Mouse (Mus musculus) forelimb bud, embryonic 11.5 days (tissue): Measurements from ENCODE around the gene Exoc6b.
"Not testable (repeated sequence)": the region's sequence is repeated elsewhere in the genome, so short reads cannot be mapped to it uniquely, and the experiment has no call there.

Experiments
- DNase-seq: peaks from one replicate; pipeline ENCODE4 v3.0.0-alpha.2; 2012; ENCODE audit warnings: low read depth, low spot score

Exoc6b gene

DNA sequence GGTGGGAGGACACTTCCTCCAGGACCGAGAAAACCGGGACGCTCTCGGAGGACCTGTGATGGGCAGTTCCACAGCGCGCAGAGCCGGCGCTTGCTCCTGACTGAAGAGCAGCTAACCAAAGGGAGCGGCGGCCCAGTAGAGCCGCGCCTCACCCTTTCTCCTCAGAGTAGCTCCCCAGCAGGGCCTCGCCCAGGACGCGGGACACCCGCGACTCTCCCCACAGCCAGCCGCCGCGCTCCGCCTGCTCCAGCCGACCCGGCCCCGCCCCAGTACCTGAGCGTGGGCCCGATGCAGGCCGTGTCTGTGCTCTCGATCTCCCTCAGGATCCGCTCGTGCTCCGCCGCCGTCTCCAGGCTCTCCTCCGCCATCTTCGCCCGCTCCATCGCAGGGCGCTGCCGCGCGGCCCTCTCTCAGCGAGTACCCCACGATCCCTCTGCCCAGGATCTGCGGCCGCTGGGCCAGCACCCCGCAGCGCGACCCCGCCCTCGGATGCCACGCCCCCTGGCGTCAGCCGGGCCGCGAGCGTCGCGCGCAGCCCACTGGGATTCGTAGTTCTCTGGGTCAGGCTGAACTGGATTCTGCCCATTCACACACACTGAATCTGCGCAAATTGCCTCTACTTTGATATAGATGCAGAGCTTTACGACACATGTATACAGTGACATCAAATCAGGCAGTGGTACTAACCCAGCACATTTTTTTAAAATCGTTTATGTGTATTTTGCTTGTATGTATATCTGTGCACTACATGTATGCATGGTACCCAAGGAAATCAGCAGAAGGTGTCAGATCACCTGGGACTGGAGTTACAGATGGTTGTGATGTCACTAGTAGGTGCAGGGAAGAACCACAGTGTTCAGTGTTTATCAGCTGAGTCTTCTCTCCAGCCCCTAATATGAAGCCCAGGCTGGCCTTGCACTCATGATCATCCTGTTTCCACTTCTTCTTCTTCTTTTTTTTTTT is at the start of gene Exoc6b:
Gene Exoc6b (minus strand): TSS at position 491 of the 963 bp plus-strand sequence.
- peak; percentile 78 for DNase-seq

DNA sequence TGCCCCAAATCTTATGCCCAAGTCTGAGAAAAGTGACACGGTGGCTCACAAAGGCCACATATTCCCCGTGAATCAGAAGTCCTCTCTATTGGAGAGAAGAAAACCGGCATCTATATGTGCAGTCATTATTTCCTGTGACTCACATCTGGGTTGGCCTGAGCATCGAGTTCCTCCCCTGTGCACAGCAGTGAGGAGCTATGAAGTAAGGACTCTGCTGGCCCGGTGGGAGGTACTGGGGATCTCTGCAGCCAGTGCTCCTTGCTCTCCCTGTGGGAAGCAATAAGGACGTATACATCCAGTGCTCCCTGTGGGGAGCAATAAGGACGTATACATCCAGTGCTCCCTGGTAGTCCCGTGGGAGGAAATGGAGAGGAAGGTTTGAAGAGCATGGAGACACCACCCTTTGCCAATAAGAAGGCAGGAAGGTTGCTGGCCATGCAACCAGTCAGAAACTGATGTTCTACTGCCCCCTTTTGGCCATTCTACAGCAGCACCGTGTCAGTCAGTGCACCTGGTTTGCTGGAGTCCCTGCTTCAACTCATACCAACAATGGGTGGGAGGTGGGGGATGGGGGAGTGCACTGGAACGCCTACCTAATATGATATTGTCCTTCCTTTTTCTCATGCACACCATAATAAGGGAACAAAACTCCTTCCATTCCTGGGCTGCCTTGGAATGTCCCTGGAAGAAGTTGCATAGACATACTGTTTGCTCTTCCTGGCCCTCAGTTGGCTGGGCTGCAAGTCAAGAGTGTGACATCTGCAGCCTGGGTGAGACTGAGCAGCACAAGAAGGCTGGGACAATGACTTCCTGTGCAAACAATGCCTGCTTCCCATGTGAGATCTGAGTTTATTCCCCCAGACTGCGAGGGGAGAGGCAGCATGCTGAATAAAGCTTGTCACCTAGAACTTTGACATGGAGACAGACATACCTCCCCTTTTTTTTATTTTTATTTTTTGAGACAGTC is 48.5 kb upstream of the Exoc6b start:
- peak; percentile 55 for DNase-seq

DNA sequence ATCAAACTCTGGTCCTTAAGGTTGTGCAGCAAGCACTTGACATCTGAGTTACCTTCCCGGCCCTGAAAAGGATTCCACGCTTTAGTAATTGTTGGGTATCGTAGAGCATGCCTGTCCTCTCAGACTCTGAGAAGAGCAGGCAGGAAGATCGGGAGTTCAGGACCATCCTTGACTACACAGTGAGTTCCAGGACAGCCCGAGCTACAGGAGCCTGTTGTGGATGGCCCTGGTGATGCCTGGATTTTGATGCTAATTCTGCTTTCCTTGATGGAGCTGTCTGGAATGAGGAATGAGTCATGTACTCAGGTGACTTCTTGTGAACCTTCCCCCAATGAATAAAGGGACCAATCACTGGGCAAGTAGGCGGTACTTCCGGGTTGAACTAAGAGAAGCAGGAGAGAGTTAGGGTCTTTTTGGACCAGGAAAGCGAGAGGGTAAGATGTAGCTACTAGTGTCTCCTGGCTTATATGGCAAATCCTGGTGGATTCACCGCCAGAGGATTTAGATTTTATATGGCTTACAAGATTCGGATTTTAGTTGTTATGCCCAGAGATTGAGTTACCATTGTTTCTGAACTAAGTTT is 35.8 kb upstream of the Exoc6b start:
- DNase-seq = no peak

DNA sequence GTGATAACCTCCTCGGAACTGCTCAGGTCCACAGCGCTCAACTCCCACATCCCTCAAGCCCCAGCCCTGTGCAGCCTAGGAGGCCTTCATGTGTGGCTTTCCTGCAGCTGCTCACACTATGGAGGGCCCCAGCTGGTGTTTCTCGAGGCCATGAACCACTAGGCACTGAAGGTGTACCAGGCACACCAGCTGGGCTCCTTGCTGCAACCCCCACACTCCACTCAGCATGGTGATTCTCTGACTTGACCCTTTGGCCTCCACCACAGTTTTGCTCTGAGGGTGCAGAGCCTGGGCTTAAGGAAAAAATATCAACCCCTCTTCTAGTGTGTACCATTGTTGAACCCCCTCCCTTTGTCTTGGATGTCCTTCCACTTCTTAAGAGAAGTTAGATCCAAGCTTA is 34.0 kb upstream of the Exoc6b start:
- DNase-seq = no peak

DNA sequence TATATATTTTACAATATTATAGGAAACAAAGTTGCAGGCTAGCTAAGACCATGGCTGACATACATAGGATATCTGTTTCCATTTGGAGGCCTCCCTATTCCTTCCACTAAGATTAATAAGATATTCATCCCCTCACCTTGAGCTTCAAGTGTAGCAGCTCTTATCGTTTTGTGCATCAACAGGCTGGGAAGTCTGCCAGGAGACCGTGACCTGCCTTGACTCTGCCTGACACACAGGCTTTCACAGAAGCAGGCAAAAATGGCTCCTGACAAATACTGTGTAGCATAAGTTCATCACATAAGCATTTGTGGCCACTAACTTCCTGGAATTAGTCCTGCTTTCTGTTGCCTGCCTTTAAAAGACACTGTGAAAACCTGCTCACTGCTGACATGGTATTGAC is 27.1 kb upstream of the Exoc6b start:
- no peak for DNase-seq

DNA sequence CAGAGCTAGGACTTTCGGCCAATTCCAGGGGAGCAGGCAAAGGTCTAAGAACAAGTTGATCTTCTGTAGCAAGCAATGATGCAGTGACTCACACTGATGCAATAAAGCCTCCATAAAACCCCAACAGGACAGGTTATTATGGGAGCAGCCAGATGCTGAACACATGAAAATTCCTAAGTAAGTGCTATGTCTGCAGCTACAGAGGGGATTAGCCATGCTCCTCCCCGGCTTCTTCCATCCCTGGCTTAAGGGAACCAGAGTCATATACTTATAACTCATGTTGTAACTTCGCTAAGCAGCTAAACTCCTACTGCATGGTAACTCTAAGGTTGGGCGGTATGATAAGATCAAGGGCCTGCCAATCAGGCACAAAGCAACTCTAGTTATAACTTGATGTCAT is 18.1 kb upstream of the Exoc6b start:
- peak; percentile 21 for DNase-seq

DNA sequence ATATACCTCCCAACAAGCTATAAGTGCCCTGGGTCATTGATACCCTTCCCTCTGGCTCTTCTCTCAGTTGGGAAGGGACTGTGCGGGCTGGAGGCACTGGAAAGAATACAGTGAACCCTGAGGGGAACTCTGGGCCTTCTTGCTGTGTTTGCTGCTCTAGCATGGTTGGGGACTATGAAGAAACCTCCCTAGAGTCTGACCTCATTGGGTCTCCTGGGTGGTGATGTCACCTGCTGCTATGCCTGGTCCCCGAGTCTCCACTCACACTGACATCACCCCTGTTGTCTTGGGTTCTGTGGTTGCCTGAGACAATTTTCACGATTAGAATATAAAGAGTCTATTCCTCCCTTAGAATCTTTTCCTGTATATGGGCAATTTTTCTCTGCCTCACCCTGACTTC is 17.3 kb upstream of the Exoc6b start:
- DNase-seq = no peak

DNA sequence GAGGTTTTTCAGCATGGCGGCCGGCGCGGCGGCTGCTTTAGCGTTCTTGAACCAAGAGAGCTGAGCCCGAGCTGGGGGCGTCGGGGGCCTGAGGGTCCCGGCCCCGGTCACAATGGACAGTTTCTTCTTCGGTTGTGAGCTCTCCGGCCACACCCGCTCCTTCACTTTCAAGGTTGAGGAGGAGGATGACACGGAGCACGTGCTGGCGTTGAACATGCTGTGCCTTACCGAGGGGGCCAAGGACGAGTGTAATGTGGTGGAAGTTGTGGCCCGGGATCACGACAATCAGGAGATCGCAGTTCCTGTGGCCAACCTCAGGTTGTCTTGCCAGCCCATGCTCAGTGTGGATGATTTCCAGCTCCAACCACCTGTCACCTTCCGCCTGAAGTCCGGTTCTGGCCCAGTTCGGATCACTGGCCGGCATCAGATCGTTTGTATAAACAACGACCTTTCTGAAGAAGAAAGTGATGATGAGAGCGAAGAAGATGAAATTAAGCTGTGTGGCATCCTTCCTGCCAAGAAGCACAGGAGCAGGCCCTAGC is 6.9 kb upstream of the Exoc6b start:
- not testable (repeated sequence) for DNase-seq

DNA sequence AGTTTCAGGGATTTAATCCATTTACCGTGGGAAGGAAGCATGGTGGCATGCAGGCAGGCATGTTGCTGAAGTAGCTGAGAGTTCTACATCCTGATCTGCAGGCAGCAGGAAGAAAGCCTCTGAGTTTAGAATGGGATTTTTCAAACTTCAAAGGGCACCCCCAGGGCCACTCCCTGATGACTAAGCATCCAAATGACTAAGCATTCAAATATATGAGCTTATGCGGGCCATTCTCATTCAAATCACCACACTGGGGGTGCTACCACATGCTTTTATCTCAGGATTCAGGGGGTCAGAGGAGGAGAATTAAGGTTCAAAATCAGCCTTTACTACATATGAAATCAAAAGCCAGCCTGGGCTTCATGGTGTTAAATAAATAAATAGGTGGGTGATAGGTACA is 5.7 kb upstream of the Exoc6b start:
- DNase-seq = no peak

DNA sequence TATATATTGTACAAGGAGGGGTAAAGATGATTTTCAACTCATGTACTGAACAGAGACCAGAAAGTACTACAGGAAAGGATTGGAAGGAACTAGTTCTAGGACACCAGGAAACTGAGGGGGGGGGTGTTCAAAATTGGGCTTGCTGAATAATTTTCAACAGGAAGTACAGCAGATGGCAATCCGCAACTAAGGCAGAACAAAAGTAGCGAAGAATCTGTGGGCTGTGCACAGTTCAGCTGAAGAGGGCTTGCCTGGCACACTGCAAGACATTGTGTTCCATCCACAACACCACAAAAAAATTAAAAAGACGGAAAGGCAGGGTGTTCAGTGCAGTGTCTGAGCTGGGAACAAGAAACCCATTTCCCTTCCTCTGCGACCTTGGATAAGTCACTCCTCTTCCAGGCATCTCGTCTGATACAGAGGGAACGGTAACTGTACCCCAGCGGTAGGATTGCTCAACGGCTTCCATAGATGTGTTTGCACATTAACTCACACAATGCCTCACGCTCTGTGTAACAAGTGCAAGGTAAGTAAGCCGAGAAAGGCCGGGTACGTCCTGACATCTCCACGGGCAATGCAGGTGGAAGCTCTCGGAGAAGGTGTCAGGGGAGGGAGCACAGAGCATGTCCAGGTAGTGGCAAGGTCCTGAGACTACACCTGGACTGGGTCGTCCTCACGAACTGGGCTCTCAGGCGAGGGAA is 841 bp downstream of the Exoc6b start:
- DNase-seq = peak; percentile 8

DNA sequence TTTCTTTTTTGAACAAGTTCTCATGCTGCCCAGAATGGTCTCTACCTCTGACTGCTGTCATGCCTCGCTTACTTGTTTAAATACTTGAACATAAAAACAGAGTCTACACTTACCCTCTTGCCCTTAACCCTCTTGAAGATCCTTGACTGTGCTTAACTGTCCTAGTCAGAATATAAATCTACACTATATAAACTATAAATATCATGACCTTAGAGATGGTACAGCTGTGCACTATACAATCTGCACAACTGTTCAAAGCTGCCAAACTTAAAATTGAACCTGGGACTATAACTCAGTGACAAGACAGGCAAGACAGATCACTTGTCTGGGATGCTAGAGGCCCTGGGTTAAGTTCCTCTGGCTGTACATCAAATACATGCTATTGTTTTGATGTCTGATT is 11.7 kb downstream of the Exoc6b start:
- DNase-seq = no peak

DNA sequence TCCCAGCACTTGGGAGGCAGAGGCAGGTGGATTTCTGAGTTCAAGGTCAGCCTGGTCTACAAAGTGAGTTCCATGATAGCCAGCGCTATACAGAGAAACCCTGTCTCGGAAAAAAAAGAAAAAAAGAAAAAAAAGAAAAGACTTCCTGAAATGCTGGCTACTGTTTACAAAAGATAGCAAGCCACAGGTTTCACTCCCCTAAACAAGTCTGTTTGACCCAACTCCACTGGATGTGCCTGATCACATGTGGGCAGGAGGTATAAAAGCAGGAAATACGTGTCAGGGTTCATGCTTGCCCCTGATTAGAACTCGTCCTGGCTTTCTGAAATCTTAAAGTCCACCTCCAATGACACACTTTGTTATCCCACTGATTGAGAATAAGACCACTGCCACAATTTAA is 18.2 kb downstream of the Exoc6b start:
- no peak for DNase-seq

DNA sequence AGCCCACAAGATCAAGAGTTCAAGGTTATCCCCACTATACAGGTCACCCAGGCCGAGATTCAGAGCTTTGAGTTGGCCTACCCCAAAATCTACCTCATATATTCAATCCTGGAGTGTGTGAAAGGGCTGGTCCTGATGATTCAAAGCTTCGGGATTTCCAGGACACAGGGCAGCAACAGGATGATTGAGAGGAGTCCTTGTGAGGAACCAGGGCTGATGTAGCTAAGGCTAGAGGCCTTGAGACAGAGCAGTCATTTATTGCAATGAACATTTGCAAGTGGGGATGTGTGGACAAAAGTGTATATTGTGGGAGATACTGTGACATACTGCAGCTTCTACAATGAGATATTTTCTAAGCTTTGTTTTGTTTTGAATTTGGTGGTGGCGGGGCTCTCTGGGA is 22.8 kb downstream of the Exoc6b start:
- no peak for DNase-seq

DNA sequence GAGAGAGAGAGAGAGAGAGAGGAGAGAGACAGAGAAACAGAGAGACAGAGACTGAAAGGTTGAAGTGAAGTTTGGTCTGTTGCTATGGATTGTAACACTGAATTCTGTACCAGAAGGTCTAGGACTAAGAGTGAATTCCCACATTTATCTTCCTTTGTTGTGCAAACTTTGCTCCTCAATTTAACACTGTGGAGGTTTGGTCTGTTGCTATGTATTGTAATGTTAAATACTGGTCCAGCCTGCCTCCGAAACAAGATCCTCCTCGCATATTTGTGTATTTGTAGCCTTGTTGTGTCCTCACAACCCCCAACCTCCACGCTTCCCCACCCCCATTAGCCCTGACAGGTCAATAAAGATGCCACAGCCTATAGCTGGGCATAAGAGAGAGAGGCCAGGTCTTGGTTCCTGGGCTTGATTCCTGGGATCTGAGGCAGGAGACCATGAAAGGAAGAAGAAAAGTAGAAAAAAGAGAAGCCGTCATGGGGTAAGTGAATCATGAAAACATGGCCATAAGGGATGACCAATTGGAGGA is 24.6 kb downstream of the Exoc6b start:
- no peak for DNase-seq

DNA sequence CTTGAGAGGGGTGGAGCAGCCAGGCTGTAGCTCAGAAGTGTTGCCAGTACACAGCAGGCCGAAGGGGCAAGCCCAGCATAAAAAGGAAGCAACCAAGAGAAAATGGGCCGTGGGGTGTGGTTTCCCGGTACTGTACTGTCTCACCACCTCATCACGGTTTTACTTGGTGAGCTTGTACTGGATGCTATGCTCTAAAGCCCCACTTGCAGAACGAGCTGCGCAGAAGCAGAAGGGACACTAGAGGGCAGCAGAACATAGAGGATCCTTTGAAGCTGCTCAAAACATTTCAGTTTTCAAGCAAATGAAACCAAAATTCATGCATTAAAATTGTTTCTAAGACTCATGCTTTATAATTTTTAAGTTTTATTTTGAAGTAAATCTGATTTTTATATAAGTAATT is 31.6 kb downstream of the Exoc6b start:
- DNase-seq = peak; percentile 72

DNA sequence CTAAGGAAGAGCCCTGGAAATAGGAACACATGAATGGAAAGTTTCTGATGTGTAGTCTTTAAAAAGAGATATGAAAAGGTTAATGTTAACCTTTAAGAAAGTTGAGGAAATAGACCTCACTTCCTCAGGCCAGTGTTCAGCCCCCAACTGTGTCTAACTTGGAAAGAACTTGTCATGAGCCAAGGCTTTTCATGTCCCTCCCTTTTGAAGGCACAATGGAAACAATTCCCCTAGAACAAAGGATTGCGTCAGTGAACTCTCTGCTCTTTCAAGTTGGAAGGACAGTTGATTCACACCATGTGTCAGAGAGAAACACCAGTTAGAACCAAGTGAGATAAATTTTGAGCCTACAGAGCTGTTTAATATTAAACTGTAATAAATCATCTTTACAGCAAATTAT is 39.6 kb downstream of the Exoc6b start:
- no peak for DNase-seq

DNA sequence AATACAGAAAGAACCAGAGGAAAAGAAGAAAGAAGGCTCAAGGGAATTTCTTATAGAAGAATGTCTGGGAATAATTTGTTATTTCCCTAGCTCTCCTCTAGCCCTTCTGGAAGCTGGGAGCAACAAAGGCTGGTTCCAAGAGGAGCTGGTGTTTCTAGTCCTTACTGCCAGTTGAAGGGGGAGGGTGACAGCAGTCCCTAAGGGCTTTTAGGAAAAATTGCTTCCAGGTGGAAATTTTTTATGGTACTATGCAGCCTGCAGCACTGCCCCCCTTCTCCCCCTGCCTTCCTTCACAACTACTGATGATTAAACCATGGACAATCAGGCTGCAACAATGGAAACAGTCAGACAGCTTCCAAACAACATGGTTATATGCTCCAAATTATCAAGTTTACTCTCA is 44.9 kb downstream of the Exoc6b start:
- peak; percentile 77 for DNase-seq

DNA sequence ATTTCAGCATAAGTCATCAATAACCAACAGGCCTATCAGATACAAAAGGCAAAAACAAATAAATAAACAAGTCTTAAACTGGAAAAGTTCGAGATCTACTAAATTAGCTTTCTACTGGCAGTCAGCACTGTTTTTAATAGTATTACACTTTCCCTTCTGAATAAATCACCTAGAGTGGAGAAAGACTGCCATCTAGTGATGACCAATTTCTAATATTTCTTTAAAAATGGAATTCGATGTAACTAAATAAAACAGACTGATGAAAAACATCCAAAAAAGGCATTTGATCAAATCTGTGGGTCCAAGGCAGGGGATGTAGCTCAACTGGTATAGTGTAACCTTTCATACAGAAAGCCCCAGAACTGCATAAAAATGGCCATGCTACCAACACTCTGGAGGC is 52.3 kb downstream of the Exoc6b start:
- DNase-seq = peak; percentile 18

DNA sequence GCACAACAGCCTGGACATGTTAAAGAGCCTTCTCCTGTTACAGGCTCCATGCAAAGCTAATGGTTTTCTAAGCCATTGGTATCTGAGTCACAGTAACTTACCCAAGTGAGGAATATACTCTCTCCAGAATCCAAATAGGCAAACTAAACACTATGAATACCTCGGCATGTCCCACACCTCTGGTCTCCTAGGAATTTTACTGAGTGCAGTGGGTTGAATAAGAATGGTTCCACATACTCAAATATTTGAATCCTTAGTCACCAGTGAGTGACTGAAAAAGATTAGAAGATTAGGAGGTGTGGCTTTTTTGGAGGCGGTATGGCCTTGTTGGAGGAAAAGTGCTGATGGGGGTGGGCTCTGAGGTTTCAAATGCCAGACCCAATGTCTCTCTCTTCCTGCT is 55.4 kb downstream of the Exoc6b start:
- DNase-seq = no peak

DNA sequence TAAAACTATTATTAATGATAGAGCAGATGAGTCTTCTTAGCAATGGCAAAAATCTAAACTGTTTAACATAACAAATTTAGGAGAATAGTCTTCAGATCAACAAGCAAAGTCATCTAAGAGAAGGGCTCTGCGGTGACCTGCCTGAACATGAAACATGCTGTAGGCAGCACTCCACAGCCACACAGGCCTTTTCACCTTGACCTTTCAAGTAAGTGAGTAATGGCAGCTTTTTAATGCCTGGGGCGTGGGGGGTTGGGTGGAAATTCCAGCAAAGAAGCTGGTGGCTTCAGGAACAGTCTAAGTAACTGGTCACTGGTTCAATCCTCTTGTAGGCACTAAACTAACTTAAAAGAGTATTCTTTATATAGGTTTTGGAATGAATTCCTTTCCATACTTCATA is 58.9 kb downstream of the Exoc6b start:
- DNase-seq = peak; percentile 16

DNA sequence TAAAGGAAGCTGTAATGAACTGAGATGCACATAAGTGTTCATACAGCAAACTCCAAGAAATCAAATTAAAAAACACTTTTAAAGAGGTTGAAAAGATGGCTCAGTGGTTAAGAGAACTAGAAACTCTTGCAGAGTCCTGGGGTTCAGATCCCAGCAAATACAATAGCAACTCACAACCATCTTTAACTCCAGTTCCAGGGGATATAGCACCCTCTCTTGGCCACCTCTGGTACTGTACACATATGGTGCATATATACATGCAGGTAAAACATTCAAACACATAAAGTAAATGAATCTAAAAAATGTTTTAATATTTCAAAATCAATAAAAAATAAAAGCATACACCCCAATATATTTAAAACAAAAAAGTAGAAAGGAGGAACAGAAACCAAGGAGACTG is 73.9 kb downstream of the Exoc6b start:
- DNase-seq = no peak
